ENCODE assay signal across 13 mouse cellular contexts in genomic region chr14:124266977-124267376, GRCm38 (mm10).
A peak's percentile ranks its signal among the peaks of the same experiment; 100 is the strongest.
DNase-seq lines count a peak whose midpoint lies in the region; ATAC-seq and TF ChIP-seq lines count a peak whose summit lies in the region.
"Had no signal": no experiment of that assay in that cellular context is flagged by ENCODE, and none has a peak within 500 bp of the region (broad histone marks: within the 10 kb centered on the region; RNA-seq: fewer than 3 reads in every experiment).

No protein-coding gene starts in this region.

- ATAC-seq in forebrain, embryonic 14.5 days = no peak
- no peak for ATAC-seq in forebrain, postnatal 0 days
- no peak for ATAC-seq in monocyte, adult 5-6 weeks (replicated peaks; ENCODE audit: insufficient number of reproducible peaks, low FRiP score, low TSS enrichment, poor library complexity, severe bottlenecking)

- H3K4me1 ChIP-seq in forebrain, embryonic 14.5 days (ENCODE audit: control insufficient read depth, insufficient read depth, low read length) = no peaks in the 10 kb centered on the region
- H3K4me1 ChIP-seq in forebrain, postnatal 0 days (ENCODE audit: insufficient read depth) = no peaks in the 10 kb centered on the region
- no peaks in the 10 kb centered on the region for H3K4me1 ChIP-seq in MEL (ENCODE audit: control insufficient read depth in 1 of 2, insufficient read depth in 2 of 2, low read length in 2 of 2)
- H3K4me1 ChIP-seq: embryonic facial prominence, embryonic 15.5 days; forebrain, embryonic 12.5 days; lung, embryonic 15.5 days; neural tube, embryonic 15.5 days had no signal

- peak; percentile 13 for TF ChIP-seq RAD21 in MEL (IDR thresholded peaks at IDR 0.05; ENCODE audit: low read depth, low read length)

- no peak for TF ChIP-seq EP300 in MEL (IDR thresholded peaks at IDR 0.05; ENCODE audit: low read depth in 1 of 2, low read length in 2 of 2)

- no peak overlapping the region for H3K27ac ChIP-seq in forebrain, embryonic 14.5 days (ENCODE audit: low read depth, low read length)
- no peak overlapping the region for H3K27ac ChIP-seq in forebrain, postnatal 0 days (ENCODE audit: low read depth, low read length)
- no peak overlapping the region for H3K27ac ChIP-seq in left cerebral cortex, adult 2 months
- no peak overlapping the region for H3K27ac ChIP-seq in MEL (ENCODE audit: control insufficient read depth, low read depth, low read length)
- H3K27ac ChIP-seq: embryonic facial prominence, embryonic 15.5 days; forebrain, embryonic 12.5 days; lung, embryonic 15.5 days; neural tube, embryonic 15.5 days had no signal

- H3K4me3 ChIP-seq in forebrain, embryonic 14.5 days (ENCODE audit: low read depth, low read length) = no peak overlapping the region
- no peak overlapping the region for H3K4me3 ChIP-seq in forebrain, postnatal 0 days (ENCODE audit: low read depth, low read length)
- H3K4me3 ChIP-seq in left cerebral cortex, adult 2 months = no peak overlapping the region
- H3K4me3 ChIP-seq in MEL (ENCODE audit: control insufficient read depth in 1 of 2, insufficient read depth in 1 of 2, low read depth in 2 of 2, low read length in 2 of 2) = no peak overlapping the region
- H3K4me3 ChIP-seq: embryonic facial prominence, embryonic 15.5 days; forebrain, embryonic 12.5 days; lung, embryonic 15.5 days; neural tube, embryonic 15.5 days had no signal

- H3K9ac ChIP-seq in forebrain, embryonic 14.5 days (ENCODE audit: low read length) = no peak overlapping the region
- H3K9ac ChIP-seq in forebrain, postnatal 0 days = no peak overlapping the region
- no peak overlapping the region for H3K9ac ChIP-seq in MEL (ENCODE audit: control insufficient read depth, low read depth, low read length, poor library complexity, severe bottlenecking)
- H3K9ac ChIP-seq: embryonic facial prominence, embryonic 15.5 days; forebrain, embryonic 12.5 days; lung, embryonic 15.5 days; neural tube, embryonic 15.5 days had no signal

- no peak overlapping the region for H3K4me2 ChIP-seq in forebrain, embryonic 14.5 days (ENCODE audit: low read length)
- no peak overlapping the region for H3K4me2 ChIP-seq in forebrain, postnatal 0 days (ENCODE audit: low read depth)
- H3K4me2 ChIP-seq: embryonic facial prominence, embryonic 15.5 days; forebrain, embryonic 12.5 days; lung, embryonic 15.5 days; neural tube, embryonic 15.5 days had no signal

- intact Hi-C loops in left cerebral cortex, adult 2 months (cut with DNase I) = loop anchor here (1.0 kb wide), 1 partner anchor 7 kb away; no protein-coding TSS in a partner anchor
- intact Hi-C loops in left cerebral cortex, postnatal 14 days (cut with DNase I) = no loop called here

- peak; percentile 6 for DNase-seq in forebrain, embryonic 14.5 days (ENCODE audit: low spot score)
- DNase-seq in forebrain, postnatal 0 days = no peak
- no peak for DNase-seq in left cerebral cortex, adult 2 months (ENCODE audit: extremely low spot score in 1 of 2, low spot score in 2 of 2)
- no peak for DNase-seq in left cerebral cortex, postnatal 14 days (ENCODE audit: low spot score in 2 of 2)
- no peak for DNase-seq in MEL (ENCODE audit: low read depth, low spot score)
- DNase-seq in liver = no peak
- DNase-seq: cerebellum, adult 9-10 months; right cerebral cortex, adult 18-20 months had no signal

- H3K79me2 ChIP-seq in MEL (ENCODE audit: control insufficient read depth, insufficient read depth, low read length, poor library complexity) = no peaks in the 10 kb centered on the region

- no peaks in the 10 kb centered on the region for H3K9me3 ChIP-seq in forebrain, embryonic 14.5 days (replicated peaks; ENCODE audit: control insufficient read depth, low read length)
- no peaks in the 10 kb centered on the region for H3K9me3 ChIP-seq in forebrain, postnatal 0 days (ENCODE audit: low read length)
- H3K9me3 ChIP-seq in MEL (replicated peaks; ENCODE audit: insufficient read depth, low read length) = no peaks in the 10 kb centered on the region
- H3K9me3 ChIP-seq: embryonic facial prominence, embryonic 15.5 days; forebrain, embryonic 12.5 days; lung, embryonic 15.5 days; neural tube, embryonic 15.5 days had no signal

- H3K27me3 ChIP-seq in forebrain, embryonic 14.5 days (replicated peaks; ENCODE audit: control insufficient read depth, insufficient read depth, low read length) = no peaks in the 10 kb centered on the region
- no peaks in the 10 kb centered on the region for H3K27me3 ChIP-seq in forebrain, postnatal 0 days (ENCODE audit: insufficient read depth, low read length)
- H3K27me3 ChIP-seq in MEL (ENCODE audit: control insufficient read depth in 1 of 2, insufficient read depth in 2 of 2, low read length in 2 of 2) = no peaks in the 10 kb centered on the region
- H3K27me3 ChIP-seq: embryonic facial prominence, embryonic 15.5 days; forebrain, embryonic 12.5 days; lung, embryonic 15.5 days; neural tube, embryonic 15.5 days had no signal

- no peaks in the 10 kb centered on the region for H3K36me3 ChIP-seq in forebrain, embryonic 14.5 days (ENCODE audit: control insufficient read depth, insufficient read depth, low read length)
- H3K36me3 ChIP-seq in forebrain, postnatal 0 days (ENCODE audit: insufficient read depth) = no peaks in the 10 kb centered on the region
- no peaks in the 10 kb centered on the region for H3K36me3 ChIP-seq in MEL (ENCODE audit: control insufficient read depth in 1 of 2, insufficient read depth in 2 of 2, low read length in 2 of 2)
- H3K36me3 ChIP-seq: embryonic facial prominence, embryonic 15.5 days; forebrain, embryonic 12.5 days; lung, embryonic 15.5 days; neural tube, embryonic 15.5 days had no signal

- TF ChIP-seq POLR2A in MEL (IDR thresholded peaks at IDR 0.05; ENCODE audit: control insufficient read depth in 1 of 2, insufficient read depth in 1 of 2, low read depth in 1 of 2, low read length in 2 of 2, poor library complexity in 1 of 2) = no peak

- TF ChIP-seq CTCF in forebrain, postnatal 0 days (IDR thresholded peaks at IDR 0.05; ENCODE audit: low read depth) = no peak
- peak; percentile 22 for TF ChIP-seq CTCF in left cerebral cortex, adult 2 months (IDR thresholded peaks at IDR 0.05)
- peak in 2 of 3 experiments; percentile 26 to 28; a peak in 3 of 6 replicates for TF ChIP-seq CTCF in MEL (IDR thresholded peaks at IDR 0.05 in 2 of 3, conservative IDR thresholded peaks at IDR 0.05 in 1 of 3; ENCODE audit: control insufficient read depth in 1 of 3, insufficient read depth in 1 of 3, low read depth in 2 of 3, low read length in 3 of 3, poor library complexity in 1 of 3, severe bottlenecking in 1 of 3)

TF ChIP-seq in MEL, 35 proteins besides CTCF, POLR2A, EP300 and RAD21:
- TF ChIP-seq SMC3 (IDR thresholded peaks at IDR 0.05; ENCODE audit: low read depth, low read length) = peak; percentile 25; the same call in 1 of the 2 replicates
- no peak for TF ChIP-seq TAL1 (IDR thresholded peaks at IDR 0.05; ENCODE audit: low read length)
TF ChIP-seq in MEL: peak in this region for 1.
